Mouse (Mus musculus): ENCODE measurements around the gene Pum1.

- TF ChIP-seq MAX (IDR thresholded peaks at IDR 0.05) (no peak), CTCF (IDR thresholded peaks at IDR 0.05; ENCODE audit: control insufficient read depth, insufficient read depth, insufficient read length) (no peak)
Observed at GRCm38 (mm10) chr4:130753755-130754154, 90.6 kb downstream of the Pum1 start.

Data from C2C12 (cell line).